Mouse (Mus musculus) brain, embryonic 14.5 days (tissue): Measurements from ENCODE around the gene Map6d1.
A peak's percentile ranks its signal among the peaks of the same experiment; 100 is the strongest.

Source experiments
- CTCF ChIP-seq: fragments of 200-500 bp; IDR thresholded peaks from 2 replicates; pipeline ENCODE4 v1.5.1; 2012; ENCODE audit warnings: inconsistent platforms, mild to moderate bottlenecking, moderate library complexity, borderline replicate concordance; ENCODE audit not compliant: insufficient read depth, insufficient read length; ENCODE audit errors: extremely low read depth
- POLR2A ChIP-seq: fragments of 200-500 bp; IDR thresholded peaks from 2 replicates; pipeline ENCODE4 v1.6.1; 2012; ENCODE audit warnings: mild to moderate bottlenecking, inconsistent platforms, borderline replicate concordance; ENCODE audit not compliant: poor library complexity, insufficient read depth, insufficient read length, severe bottlenecking; ENCODE audit errors: extremely low read depth

DNA sequence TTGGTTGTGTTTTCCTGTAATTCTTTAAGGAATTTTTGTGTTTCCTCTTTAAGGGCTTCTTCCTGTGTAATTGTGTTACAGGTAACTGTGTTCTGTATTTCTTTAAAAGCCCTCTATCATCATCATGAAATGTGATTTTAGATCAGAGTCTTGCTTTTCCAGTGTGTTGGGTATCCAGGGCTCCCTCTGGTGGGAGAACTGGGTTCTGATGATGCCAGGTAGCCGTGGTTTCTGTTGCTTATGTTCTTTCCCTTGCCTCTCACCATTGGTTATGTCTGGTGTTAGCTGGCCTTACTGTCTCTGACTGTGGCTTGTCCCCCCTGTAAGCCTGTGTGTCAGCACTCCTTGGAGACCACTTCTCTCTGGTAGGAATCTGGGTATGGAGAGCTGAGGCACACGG, 55.8 kb downstream of the Map6d1 start:
- no peak for TF ChIP-seq POLR2A
- TF ChIP-seq CTCF, result peak; percentile 58; the same call in 1 of the 2 replicates
